In genomic region chr11:117117321-117117720, GRCm38 (mm10) we compare ENCODE assay signal across 8 mouse cellular contexts. TPM values are rescaled to one million over a fixed set of nuclear protein-coding genes. Genes with fewer than 3 reads are reported as not detected.
A peak's percentile ranks its signal among the peaks of the same experiment; 100 is the strongest.
DNase-seq lines count a peak whose midpoint lies in the region; ATAC-seq lines count a peak whose summit lies in the region.
"Had no signal": no experiment of that assay in that cellular context is flagged by ENCODE, and none has a peak within 500 bp of the region (broad histone marks: within the 10 kb centered on the region; RNA-seq: fewer than 3 reads in every experiment).

No protein-coding gene starts in this region.

- no peak for ATAC-seq in kidney, embryonic 16.5 days (ENCODE audit: low FRiP score, low TSS enrichment)
- no peak for ATAC-seq in embryonic facial prominence, embryonic 12.5 days (ENCODE audit: insufficient number of reproducible peaks, insufficient read depth, low FRiP score, low TSS enrichment)
- no peak for ATAC-seq in hindbrain, embryonic 15.5 days (ENCODE audit: low FRiP score, low read depth)
- no peak for ATAC-seq in neural tube, embryonic 12.5 days (ENCODE audit: low FRiP score, low read depth)

- no peaks in the 10 kb centered on the region for H3K36me3 ChIP-seq in kidney, embryonic 16.5 days (ENCODE audit: insufficient read depth, low read length)
- H3K36me3 ChIP-seq in embryonic facial prominence, embryonic 12.5 days, result no peaks in the 10 kb centered on the region; the same call in 1 of the 2 replicates
- 0 out of 2 replicates have a peak, but pooled peaks cover 4% of the 10 kb centered on the region for H3K36me3 ChIP-seq in hindbrain, embryonic 15.5 days
- peaks cover 18% of the 10 kb centered on the region for H3K36me3 ChIP-seq in neural tube, embryonic 12.5 days

- peaks cover 71% of the 10 kb centered on the region for H3K4me1 ChIP-seq in kidney, embryonic 16.5 days (ENCODE audit: insufficient read depth, low read length)
- peaks cover 76% of the 10 kb centered on the region for H3K4me1 ChIP-seq in embryonic facial prominence, embryonic 12.5 days
- H3K4me1 ChIP-seq in hindbrain, embryonic 15.5 days (replicated peaks), result peaks cover 72% of the 10 kb centered on the region
- peaks cover 66% of the 10 kb centered on the region for H3K4me1 ChIP-seq in neural tube, embryonic 12.5 days

- no peak for DNase-seq in kidney, postnatal 10 days
- DNase-seq in testis, postnatal 14 days (ENCODE audit: low spot score), result no peak
- DNase-seq in gastrocnemius, postnatal 14 days, result no peak

- intact Hi-C loops in gastrocnemius, postnatal 14 days (cut with DNase I; ENCODE audit: low total_unique reads), result loop anchor here (5.0 kb wide), 1 partner anchor 35 kb away; no protein-coding TSS in a partner anchor

- H3K4me3 ChIP-seq in kidney, embryonic 16.5 days (ENCODE audit: low read length), result peak overlapping the region; percentile 92
- 0 out of 2 replicates have a peak overlapping the region, but pooled peaks have one; percentile 13 for H3K4me3 ChIP-seq in embryonic facial prominence, embryonic 12.5 days
- peak overlapping the region; percentile 88; the same call in 1 of the 2 replicates for H3K4me3 ChIP-seq in hindbrain, embryonic 15.5 days
- H3K4me3 ChIP-seq in neural tube, embryonic 12.5 days, result no peak overlapping the region

- no peaks in the 10 kb centered on the region for H3K27me3 ChIP-seq in kidney, embryonic 16.5 days (ENCODE audit: insufficient read depth, low read length)
- H3K27me3 ChIP-seq in embryonic facial prominence, embryonic 12.5 days, result no peaks in the 10 kb centered on the region
- H3K27me3 ChIP-seq in hindbrain, embryonic 15.5 days, result no peaks in the 10 kb centered on the region
- H3K27me3 ChIP-seq in neural tube, embryonic 12.5 days (replicated peaks), result no peaks in the 10 kb centered on the region
- H3K27me3 ChIP-seq: megakaryocyte, embryonic 14.5 days had no signal

- H3K9me3 ChIP-seq in kidney, embryonic 16.5 days (ENCODE audit: low read length), result no peaks in the 10 kb centered on the region; the same call in 1 of the 2 replicates
- H3K9me3 ChIP-seq in embryonic facial prominence, embryonic 12.5 days, result no peaks in the 10 kb centered on the region
- H3K9me3 ChIP-seq in hindbrain, embryonic 15.5 days, result no peaks in the 10 kb centered on the region
- no peaks in the 10 kb centered on the region for H3K9me3 ChIP-seq in neural tube, embryonic 12.5 days
- H3K9me3 ChIP-seq: megakaryocyte, embryonic 14.5 days had no signal

- peak overlapping the region; percentile 89 for H3K27ac ChIP-seq in kidney, embryonic 16.5 days (ENCODE audit: low read length)
- peak overlapping the region; percentile 68 for H3K27ac ChIP-seq in embryonic facial prominence, embryonic 12.5 days
- no peak overlapping the region for H3K27ac ChIP-seq in hindbrain, embryonic 15.5 days (replicated peaks)
- no peak overlapping the region for H3K27ac ChIP-seq in neural tube, embryonic 12.5 days

- peak overlapping the region; percentile 91 for H3K9ac ChIP-seq in kidney, embryonic 16.5 days (replicated peaks; ENCODE audit: low read length)
- no peak overlapping the region for H3K9ac ChIP-seq in embryonic facial prominence, embryonic 12.5 days
- no peak overlapping the region for H3K9ac ChIP-seq in hindbrain, embryonic 15.5 days
- H3K9ac ChIP-seq in neural tube, embryonic 12.5 days, result 0 out of 2 replicates have a peak overlapping the region, but pooled peaks have one; percentile 9

- peak overlapping the region; percentile 70 for H3K4me2 ChIP-seq in kidney, embryonic 16.5 days (replicated peaks; ENCODE audit: low read depth, low read length)
- peak overlapping the region; percentile 83 for H3K4me2 ChIP-seq in embryonic facial prominence, embryonic 12.5 days (replicated peaks)
- peak overlapping the region; percentile 66 for H3K4me2 ChIP-seq in hindbrain, embryonic 15.5 days
- peak overlapping the region; percentile 59 for H3K4me2 ChIP-seq in neural tube, embryonic 12.5 days (replicated peaks)

- WGBS in kidney, embryonic 16.5 days, result 23% methylated on average over 18 of the region's 18 CpGs
- WGBS in embryonic facial prominence, embryonic 12.5 days, result 51% methylated on average over 18 of the region's 18 CpGs
- WGBS in hindbrain, embryonic 15.5 days, result 47% methylated on average over 18 of the region's 18 CpGs
- WGBS in neural tube, embryonic 12.5 days, result 57% methylated on average over 18 of the region's 18 CpGs

RNA-seq across cellular contexts. Expression of gene Sec14l1, which starts 2.4 kb away (rescaled TPM):
- polyA plus RNA-seq in kidney, embryonic 16.5 days (2015; fragmentation: Nextera tagmentation; extraction: Ambion mirVana), result 91.5 and 92.9 TPM in 2 replicates
- polyA plus RNA-seq in embryonic facial prominence, embryonic 12.5 days (2016; fragmentation: Nextera tagmentation; extraction: Ambion mirVana), result 55.6 and 61.0 TPM in 2 replicates
- 57.2 and 63.0 TPM in 2 replicates for polyA plus RNA-seq in hindbrain, embryonic 15.5 days (2015; fragmentation: Nextera tagmentation; extraction: Ambion mirVana)
- polyA plus RNA-seq in neural tube, embryonic 12.5 days (2016; fragmentation: Nextera tagmentation; extraction: Ambion mirVana), result 68.8 and 71.5 TPM in 2 replicates
- 10 to 100 TPM; 58.1 to 58.7 TPM for total RNA-seq in gastrocnemius, postnatal 14 days (2021)

Comparison
In these comparisons a context has a peak if more than half of its experiments do, and no peak if none do; other contexts are left out.
1. H3K27ac ChIP-seq: peak in kidney, embryonic 16.5 days (single experiment) and embryonic facial prominence, embryonic 12.5 days (single experiment); none in hindbrain, embryonic 15.5 days (single experiment) and neural tube, embryonic 12.5 days (single experiment).
2. H3K9ac ChIP-seq: peak in kidney, embryonic 16.5 days (single experiment) and neural tube, embryonic 12.5 days (single experiment); none in embryonic facial prominence, embryonic 12.5 days (single experiment) and hindbrain, embryonic 15.5 days (single experiment).
3. Peak in every context shown above with its lines, with median percentiles within 50 percentile points of each other: H3K4me2 ChIP-seq.